Mouse (Mus musculus): ENCODE measurements at regions not wholly inside any gene's neighbourhood (a gene's known extent, or its start where the extent isn't known, plus 50 kb on each side); places are given as distances from the start of the nearest gene placed in this dataset.
A peak's percentile ranks its signal among the peaks of the same experiment; 100 is the strongest.

DNA sequence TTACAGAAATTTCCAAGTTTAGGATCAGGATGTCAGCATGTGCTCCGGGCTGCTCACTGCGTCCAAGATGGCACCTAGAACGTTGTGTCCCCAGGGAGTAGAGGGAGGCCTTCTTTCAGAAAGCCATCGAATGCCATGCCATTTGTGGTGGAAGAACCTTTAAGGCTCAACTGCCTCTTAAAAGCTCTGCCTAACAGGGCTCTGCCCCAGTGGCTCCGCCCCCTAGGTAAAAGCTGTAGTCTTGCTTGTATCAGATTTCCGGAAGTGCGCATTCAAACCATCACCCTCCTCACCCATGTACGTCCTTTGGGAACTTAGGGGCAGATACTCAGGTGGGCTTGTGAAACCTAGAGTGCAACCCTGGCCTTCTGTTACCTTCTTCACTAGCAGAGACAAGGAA is 54.0 kb upstream of the Psmd7 start:
- no peak for DNase-seq (ENCODE audit: low spot score)

DNA sequence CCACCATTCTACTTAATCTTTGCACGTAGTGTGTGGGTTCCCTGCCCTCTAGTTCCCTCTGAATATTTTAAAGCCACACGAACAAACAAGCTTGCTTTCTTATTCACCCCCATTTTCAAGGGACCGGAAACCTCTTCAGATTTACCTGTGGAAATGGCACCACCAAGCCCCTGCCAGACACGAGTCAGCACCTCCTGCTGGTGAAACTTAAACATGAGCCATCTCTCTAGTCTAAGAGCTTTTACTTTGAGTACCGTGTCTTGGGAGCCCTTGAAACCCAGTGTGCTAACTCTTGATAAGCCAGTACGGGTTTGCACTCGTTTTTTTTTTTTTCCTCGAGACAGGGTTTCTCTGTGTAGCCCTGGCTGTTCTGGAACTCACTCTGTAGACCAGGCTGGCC is 59.7 kb upstream of the Psmd7 start:
- DNase-seq (ENCODE audit: low spot score) = no peak

DNA sequence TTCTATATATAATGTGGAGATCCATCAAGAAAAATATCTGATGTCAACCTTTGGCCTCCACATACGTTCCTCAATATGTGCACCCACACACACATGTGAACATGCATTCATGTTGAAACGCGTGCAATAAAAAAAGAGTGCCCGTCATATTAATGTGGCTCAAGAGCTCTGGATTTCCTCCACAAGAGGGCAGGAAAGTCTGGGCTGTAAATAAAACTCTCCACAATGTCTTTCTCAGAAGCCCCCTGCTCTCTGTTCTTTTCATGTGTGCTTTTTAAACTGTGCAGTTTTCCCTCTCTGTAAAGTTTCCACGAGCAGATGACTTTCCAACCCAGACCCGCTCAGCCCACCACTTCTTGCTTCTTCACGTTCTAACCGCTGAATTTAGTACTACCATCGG is 62.0 kb upstream of the Psmd7 start:
- DNase-seq (ENCODE audit: low spot score) = no peak

DNA sequence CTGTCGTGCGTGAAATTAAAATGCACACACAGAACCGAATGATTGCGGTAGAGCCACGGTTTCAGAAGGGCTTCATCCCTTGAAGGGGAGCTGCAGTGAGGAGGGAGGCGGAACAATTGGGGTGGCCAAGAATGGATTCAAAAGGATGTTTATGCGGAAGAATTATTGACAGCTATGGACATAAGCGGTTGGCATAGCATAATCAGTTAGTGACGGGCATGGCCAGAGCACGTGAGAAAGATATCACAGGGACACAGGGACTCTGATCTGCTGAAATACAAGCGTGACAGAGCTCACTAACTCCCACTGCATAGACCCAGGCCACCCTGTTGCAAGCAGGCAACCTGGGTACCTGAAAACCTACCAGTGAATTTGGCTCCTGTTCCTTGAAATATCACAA is 63.2 kb upstream of the Psmd7 start:
- no peak for DNase-seq (ENCODE audit: low spot score)

DNA sequence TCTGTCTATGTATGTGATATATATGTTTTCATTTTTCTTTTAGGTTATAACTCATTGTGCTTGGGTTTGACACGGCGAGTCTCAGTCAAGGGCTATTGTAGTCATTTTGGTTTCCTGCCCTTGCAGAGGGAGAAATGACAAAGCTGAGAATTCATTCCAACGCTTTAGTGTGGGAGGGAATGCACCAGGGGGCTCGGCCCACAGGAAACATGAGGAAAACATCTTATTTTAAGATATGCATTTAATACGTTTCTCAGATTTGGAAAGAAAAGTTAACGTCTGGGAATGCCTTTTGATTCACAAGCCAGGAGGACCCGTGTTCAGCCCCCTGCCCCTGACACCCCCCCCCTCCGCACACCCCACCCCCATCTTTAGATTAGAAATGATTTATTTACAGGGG is 64.0 kb upstream of the Psmd7 start:
- DNase-seq (ENCODE audit: low spot score) = no peak

DNA sequence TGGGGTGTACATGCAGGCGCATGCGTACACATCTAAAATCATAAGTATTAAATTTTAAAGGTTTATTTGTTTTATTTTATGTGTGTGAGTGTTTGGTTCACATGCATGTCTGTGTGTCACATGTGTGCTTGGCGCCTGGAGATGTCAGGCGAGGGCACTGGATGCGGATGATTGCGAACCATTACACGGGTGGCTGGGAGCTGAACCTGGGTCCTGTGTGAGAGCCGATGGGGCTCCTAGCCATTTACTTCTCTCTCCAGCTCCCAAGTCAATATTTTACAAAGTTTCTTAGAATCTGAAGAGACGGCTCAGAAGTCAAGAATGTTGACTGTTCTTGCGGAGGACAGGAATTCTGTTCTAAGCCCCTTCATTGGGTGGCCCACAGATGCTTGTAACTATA is 65.4 kb upstream of the Psmd7 start:
- no peak for DNase-seq (ENCODE audit: low spot score)

DNA sequence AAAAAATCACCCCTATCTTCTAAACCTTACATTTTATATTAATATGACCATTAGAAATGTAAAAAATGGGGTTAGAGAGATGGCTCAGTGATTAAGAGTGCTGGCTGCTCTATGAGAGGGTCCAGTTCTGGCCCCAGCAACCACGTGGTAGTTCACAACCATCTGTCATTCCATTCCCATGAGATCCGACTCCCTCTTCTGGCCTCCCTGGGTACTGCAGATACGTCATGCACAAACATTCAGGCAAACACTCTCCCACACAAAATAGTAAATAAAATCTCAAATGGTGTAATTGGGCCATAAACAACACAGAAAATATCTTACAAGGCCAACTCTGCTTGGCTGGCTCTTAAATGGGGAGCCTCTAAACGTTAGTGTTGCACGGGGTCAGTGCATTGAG is 68.4 kb upstream of the Psmd7 start:
- no peak for DNase-seq (ENCODE audit: low spot score)

DNA sequence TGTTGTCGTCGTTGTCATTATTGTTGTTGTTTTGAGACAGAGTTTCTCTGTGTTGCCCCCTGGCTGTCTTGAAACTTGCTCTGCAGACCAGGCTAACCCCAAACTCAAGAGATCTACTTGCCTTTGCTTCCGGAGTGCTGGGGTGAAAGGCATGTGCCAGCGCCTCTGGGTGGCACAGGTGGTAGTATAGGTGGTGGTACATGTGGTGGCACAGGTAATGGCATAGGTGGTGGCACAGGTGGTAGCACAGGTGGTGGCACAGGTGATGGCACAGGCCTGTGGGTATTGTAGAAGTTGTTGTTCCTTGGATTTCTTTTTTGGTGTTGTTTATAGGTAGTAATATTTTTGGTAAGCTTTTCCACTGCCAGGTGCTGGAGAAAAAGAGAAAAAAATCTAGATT is 69.5 kb upstream of the Psmd7 start:
- DNase-seq (ENCODE audit: low spot score) = no peak

DNA sequence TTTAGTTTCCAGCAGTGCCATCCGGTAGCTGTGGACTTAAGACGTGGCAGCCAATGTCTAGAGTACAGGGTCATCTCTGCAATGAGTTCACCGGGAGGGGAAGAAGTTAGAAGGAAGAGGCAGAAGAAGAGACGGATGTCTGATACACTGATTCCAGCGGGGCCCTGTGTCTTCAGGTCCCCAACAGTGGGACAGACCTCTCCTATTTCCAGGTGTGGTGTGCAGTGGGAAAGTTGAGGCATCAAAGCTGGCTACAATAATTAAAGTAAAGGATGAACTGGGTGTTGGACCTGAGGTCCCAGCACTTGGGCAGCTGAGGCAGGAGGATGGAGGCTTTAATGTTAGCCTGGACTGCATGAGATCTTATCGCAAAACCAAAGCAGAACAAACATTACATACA is 70.1 kb upstream of the Psmd7 start:
- no peak for DNase-seq (ENCODE audit: low spot score)

DNA sequence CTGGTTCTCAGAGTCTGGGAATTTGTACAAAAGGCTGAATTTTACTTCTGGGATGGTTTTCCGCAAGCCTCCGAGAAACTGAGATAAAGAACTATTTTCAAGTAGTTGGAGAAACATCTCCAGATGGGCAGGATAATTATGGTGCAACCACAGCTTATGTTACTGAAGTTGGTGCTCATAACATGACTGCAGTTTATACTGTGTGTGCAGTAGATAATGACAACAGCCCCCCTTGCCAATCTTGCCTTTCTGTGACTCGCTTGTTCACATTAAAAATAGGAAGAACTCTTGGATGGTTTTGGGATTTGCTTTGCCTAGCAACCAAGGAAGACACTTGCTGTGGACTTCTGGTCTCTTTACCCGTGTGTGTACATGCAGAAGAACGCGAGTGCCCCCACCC is 72.4 kb upstream of the Psmd7 start:
- no peak for DNase-seq (ENCODE audit: low spot score)

DNA sequence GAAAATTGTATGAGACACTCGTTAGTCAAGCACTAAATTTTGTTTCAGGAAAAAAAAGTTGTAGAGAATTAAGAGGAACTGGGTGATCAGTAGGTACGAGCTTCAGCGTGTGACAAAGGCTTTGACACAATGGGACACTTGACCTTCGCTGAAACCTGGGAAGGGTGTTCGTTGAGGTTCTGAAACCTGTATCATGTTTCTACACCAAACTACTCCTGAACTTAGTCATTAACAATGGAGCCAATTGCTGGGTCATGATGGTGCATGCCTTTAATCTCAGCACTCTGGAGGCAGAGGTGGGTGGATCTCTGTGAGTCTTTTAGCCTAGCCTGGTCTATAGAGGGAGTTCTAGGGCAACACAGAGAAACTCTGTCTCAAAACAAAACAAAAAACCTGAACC is 81.3 kb upstream of the Psmd7 start:
- DNase-seq (ENCODE audit: low spot score) = no peak

DNA sequence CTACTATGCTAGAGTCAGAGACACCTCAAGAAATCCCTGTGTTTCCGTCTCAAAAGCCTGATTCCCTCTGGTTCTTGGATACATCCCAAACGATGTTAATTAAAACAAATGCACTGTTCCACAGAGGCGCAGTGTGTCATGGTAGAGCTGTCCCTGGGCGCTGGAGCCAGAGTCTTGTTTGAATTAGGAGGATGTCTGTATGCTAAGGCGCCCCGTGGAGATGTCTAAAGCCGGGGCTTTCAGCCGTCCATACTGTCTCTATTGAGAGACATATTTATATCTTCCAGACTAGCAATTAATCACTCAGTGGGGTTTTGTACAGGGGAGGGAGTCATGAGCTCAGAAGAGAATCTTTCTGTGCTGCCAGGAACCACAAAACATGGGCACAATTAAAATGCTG is 83.2 kb upstream of the Psmd7 start:
- no peak for DNase-seq (ENCODE audit: low spot score)

DNA sequence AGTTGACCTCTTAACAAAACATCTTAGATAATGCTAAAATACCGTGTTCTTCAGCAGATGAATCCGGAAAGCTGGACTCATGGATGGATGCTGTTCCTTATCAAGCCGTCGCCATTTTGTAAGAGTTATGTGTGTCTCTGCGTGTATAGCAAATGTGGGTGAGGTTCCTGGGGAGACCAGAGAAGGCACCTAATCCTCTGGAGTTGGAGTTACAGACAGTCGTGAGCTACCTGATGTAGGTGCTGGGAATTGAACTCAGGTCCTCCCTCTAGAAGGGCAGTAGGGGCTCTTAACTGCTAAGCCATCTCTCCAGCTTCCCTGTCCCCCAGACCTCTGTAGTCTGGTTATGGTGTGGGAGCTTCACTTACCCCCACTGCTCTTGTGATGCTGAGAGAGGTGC is 84.4 kb upstream of the Psmd7 start:
- DNase-seq (ENCODE audit: low spot score) = no peak

DNA sequence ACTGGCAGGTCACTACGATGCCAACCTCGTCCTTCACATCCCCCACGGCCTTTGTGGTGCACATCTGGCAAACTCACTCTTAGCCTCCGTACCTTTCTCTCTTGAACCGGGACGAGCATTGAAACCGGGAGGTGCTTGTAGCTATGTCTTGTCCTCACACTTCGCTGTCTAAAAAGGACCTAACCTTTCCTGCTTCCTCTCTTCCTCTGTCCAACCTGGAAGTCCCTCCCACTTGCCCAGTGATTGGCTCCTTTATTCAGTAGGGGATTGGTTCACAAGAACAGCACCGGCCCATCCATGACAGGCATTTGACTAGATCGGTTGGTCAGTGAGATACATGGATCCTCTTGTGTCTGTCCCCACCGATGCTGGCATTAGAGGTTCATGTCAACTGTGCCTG is 93.8 kb upstream of the Psmd7 start:
- no peak for DNase-seq (ENCODE audit: low spot score)

DNA sequence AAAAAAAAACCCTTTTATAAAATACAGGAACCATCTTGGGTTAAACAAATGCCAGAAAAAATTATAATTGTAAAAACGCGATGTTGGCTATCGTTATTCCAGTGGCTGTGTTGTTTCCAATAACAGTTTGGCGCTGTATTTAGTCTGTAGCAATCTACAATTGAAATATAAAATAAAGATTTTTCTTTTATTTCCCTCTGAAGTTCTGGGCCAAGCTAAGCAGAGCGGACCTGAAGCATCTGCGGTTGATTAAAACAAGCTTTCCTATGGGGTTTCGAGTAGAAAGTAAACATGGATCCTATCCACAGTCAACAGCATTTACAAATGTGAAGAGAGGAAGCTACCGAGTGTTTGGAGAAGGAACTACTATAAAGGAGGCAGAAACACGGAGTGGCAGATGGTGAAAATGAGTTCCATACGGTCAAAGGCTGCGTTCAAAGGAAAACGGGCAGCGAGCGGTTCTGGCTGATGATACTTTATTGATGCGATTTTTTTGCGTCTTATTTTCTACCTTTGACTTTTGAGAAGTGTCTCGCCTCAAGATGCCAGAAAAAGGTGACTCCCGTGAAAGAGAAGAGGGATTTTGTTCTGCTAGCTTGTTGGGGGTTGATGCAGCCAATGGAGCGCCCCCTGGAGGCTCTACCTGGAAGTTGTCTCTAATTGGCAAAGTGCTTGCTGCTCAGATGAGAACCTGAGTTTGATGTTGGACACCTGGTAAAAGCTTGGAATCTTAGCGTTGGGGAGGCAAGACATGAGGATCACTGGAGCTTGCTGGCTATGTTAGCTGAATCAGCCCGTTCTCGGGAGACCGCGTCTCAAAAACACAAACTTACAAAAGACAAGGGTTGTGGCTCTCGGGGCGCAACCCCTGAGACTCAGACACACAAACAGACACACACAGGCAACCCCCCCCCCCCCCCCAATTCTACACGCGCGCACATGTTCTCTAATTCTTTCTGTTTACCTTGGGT is 96.7 kb upstream of the Psmd7 start:
- DNase-seq (ENCODE audit: low spot score) = peak; percentile 24

DNA sequence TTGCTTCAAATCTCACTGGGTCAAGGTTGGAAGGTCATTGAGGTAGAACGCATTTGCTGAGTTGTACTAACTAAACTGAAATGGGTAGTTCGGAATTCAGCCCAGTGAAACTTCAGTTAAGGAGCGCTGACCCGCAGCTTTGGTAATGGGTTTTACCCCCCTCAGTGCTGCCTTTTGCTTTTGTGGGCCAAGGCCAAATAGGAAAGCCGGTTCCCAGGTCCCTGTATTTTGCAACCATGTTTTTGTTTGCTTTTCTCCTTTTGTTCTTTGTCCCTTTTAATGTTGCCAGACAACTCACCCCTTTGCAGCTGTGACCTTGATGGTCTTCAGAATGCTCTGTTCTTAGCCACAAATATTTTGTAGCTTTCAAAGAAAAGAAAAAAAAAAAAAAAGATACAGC is 98.7 kb upstream of the Psmd7 start:
- no peak for DNase-seq (ENCODE audit: low spot score)

DNA sequence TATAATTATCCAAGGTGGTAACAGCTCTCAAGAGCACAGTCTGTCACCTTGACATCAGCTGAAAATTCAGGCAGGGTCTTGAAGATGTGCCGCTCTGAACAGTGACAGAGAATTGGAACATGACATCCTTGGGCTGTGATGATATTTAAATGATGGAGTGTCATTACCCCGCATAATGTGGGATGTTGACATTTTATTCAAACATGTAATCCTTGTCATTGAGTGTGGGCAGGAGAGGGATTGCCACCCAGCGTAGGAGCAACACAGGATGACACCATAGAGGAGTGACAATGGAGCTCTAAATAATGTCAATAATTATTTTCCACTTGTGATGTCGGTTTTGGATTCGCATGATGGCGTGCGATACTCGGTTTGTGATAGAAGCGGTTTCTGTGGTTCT is 99.3 kb upstream of the Psmd7 start:
- no peak for DNase-seq (ENCODE audit: low spot score)

DNA sequence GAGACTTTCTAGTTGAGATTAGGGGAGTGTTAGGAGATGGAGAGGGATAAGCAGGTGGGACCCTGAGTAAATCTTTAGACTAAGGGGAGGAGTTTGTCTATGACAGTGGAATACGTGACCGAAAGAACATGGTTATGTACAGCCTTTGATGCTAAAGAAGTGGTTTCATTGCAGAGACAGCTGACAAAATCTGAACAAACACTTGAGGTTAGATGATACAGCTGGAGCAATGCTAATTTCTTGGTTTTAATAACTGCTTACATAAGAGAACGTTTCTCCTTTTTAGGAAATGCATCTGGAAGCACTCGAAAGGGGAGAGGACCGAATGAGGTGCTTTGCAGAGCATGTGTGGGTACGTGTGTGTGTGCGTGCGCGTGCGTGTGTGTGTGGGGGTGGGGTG is 100.8 kb upstream of the Psmd7 start:
- no peak for DNase-seq (ENCODE audit: low spot score)

DNA sequence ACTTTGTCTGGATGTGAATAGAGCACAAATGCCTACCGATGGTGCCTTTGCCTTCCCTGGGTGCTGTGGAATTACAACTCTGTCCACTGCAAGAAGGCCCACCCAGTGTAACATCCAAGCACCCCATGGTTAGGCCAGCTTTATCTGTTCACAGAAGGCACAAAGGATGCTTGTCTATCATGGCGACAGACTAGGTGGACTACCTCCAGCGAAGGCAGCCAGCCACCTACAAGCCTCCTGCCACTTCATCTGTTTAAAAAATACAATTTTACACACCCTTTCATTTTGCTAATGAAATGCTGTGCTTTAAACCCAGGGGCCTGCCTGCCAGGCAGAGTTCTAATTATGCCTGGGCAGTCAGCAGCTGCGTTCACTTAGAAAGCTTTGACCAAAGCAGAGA is 103.0 kb upstream of the Psmd7 start:
- no peak for DNase-seq (ENCODE audit: low spot score)

DNA sequence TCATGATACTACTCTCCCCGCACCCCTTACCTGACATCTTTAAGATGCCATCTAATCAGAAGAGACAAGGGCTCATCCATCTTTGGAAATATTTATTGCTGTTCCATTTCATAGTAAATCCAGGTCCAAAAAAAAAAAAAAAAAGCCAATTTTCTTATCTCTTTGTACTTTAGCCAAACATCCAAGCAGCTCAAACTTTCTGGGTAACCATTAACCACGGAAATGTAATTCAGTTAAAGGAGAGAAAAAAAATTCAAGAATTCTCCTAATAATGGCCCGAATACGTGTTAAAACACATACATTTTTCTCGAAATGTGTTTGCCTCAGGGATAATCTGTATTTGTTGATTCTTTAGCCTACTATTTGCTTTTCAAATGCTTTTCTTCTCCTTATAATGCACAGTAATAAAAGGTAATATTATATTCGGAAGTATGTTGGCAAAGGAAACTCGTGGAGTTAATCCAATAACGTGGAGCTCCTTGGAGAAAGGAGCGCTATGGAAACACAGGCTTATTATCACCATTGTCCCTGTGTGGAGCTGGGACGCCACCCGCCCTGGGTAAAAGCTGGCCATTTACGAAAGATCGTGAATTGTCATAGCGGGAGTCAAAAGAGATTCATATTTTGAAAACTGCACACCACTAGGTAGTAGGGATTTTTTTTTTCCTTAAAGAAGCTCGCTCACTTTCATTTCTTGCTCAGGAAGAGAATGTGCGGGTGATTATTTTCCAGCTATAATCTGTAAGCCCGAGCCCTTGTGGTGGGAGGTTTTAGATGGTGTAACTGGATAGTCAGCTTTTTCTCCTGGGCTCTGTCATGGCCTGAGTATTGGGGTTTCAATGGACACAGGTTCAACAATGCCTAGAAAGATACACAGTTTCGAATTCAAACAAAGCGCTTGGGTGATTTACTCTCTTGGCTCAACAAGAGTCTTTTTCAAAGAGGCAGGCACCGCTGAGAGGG is 108.4 kb upstream of the Psmd7 start:
- DNase-seq (ENCODE audit: low spot score) = no peak

DNA sequence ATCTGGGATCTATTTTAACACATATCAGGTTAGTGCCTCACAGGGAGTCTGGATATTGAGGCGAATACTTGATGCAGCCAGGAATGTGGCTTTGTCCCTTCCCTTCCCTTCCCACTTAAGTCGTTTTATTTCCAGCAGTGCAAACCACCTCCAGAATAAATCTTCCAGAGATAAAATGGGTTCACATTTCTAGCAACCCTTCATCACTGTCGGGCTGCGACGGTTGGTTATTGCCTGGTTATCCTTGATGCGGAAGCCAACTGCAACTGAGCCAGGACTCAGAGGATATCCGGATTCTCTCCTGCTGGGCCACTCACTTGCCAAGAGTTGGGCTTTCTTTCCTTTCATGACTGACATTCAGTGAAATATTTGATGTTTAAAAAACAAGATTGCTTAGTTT is 111.0 kb upstream of the Psmd7 start:
- no peak for DNase-seq (ENCODE audit: low spot score)

DNA sequence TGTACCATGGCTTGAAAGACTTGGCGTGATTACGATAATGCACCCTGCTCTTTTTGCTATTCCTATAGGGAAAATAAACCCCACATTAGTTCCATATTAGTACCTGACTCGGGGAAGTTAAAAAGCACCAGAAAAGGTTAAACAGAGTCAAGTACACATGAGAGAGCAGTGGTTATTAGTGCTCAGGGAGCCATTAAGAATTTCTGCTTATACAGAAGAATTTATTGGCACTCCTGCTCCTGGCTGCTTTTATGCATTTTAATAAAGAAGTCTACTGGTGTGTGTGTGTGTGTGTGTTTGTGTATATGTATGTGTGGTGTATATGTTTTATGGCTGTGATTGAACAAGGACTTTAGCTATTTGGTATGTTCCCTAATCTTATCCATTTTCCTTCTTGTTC is 111.5 kb upstream of the Psmd7 start:
- DNase-seq (ENCODE audit: low spot score) = no peak

DNA sequence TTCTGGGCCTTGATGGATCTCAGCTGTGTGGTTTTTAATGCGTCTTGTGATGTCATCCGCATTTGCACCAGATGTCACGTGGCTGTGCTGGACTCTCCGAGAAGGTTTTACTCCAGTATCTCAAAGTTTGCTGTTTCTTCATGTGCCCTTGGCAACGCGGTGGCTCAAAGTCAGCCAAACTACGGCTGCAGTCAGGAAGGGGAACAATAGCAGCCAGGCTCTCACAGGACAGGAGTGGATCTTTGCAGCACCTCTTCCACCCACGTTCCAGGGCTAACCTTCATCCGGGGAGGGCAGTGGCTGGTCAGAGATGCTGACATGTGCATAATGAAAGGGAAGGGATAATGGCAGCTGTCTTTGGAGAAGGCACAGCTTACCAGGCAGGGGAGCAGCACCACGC is 127.6 kb upstream of the Psmd7 start:
- DNase-seq (ENCODE audit: low spot score) = no peak
